Mouse (Mus musculus): Measurements from ENCODE around the gene Usp4.
A peak's percentile ranks its signal among the peaks of the same experiment; 100 is the strongest.

- no peak for TF ChIP-seq CTCF (IDR thresholded peaks at IDR 0.05; ENCODE audit: borderline replicate concordance, insufficient read depth, low read length)
- peak; percentile 40; the same call in 1 of the 2 replicates for TF ChIP-seq POLR2A (IDR thresholded peaks at IDR 0.05; ENCODE audit: low read depth, low read length)
Observed at GRCm38 (mm10) chr9:108341139-108341475, 6.5 kb upstream of the Usp4 start.
